Mouse (Mus musculus) thymus, adult 2 months (tissue): Measurements from ENCODE around the gene Plbd2. TPM values are rescaled to one million over a fixed set of nuclear protein-coding genes. Genes with fewer than 3 reads are reported as not detected.

Experiments
- DNase-seq: peaks from one replicate; pipeline ENCODE4 v3.0.0; 2021
- H3K27ac ChIP-seq: fragments of 200-500 bp; 2 replicates; pipeline ENCODE4 v1.5.1; 2012; ENCODE audit warnings: low read length, control low read depth; ENCODE audit not compliant: control insufficient read depth, insufficient read depth
- H3K27me3 ChIP-seq: fragments of 200-500 bp; 2 replicates; pipeline ENCODE4 v1.6.1; 2012; ENCODE audit warnings: mild to moderate bottlenecking, low read length, moderate library complexity, mixed read lengths; ENCODE audit not compliant: control insufficient read depth, insufficient read depth
- H3K36me3 ChIP-seq: fragments of 200-500 bp; 2 replicates; pipeline ENCODE4 v1.6.1; 2012; ENCODE audit warnings: mild to moderate bottlenecking, low read length, moderate library complexity; ENCODE audit not compliant: control insufficient read depth, insufficient read depth
- H3K4me1 ChIP-seq: fragments of 200-500 bp; replicated peaks from 2 replicates; pipeline ENCODE4 v1.6.1; 2012; ENCODE audit warnings: low read length; ENCODE audit not compliant: control insufficient read depth, insufficient read depth
- H3K4me3 ChIP-seq: fragments of 200-500 bp; 2 replicates; pipeline ENCODE4 v1.5.1; 2012; ENCODE audit warnings: mild to moderate bottlenecking, low read length, control low read depth, moderate library complexity; ENCODE audit not compliant: control insufficient read depth, insufficient read depth
- CTCF ChIP-seq: fragments of 200-500 bp; IDR thresholded peaks from 2 replicates; pipeline ENCODE4 v1.5.1; 2012; ENCODE audit warnings: mild to moderate bottlenecking, control low read depth, low read length, moderate library complexity, borderline replicate concordance; ENCODE audit not compliant: control insufficient read depth, poor library complexity, insufficient read depth; ENCODE audit errors: extremely low read depth
- POLR2A ChIP-seq: fragments of 200-500 bp; IDR thresholded peaks from 2 replicates; pipeline ENCODE4 v1.6.1; 2012; ENCODE audit warnings: mild to moderate bottlenecking, low read length, control low read depth, moderate library complexity; ENCODE audit not compliant: control insufficient read depth, poor library complexity, insufficient read depth; ENCODE audit errors: extremely low read depth
- WGBS: fragments of 180-500 bp; shearing (Covaris S2); methylation state at CpG from one replicate; pipeline ENCODE4 v1.1.7; 2018; 5-methylcytosine and 5-hydroxymethylcytosine counted together
- polyA plus RNA-seq: library from polyadenylated mRNA; depleted of rRNA; stranded (reverse); fragments of >200 nt; gene quantifications from 2 replicates; pipeline ENCODE4 v1.2.3, GENCODE M21; 2012

Gene Plbd2
- polyA plus RNA-seq, 1 experiment, result 31.5 TPM

DNA sequence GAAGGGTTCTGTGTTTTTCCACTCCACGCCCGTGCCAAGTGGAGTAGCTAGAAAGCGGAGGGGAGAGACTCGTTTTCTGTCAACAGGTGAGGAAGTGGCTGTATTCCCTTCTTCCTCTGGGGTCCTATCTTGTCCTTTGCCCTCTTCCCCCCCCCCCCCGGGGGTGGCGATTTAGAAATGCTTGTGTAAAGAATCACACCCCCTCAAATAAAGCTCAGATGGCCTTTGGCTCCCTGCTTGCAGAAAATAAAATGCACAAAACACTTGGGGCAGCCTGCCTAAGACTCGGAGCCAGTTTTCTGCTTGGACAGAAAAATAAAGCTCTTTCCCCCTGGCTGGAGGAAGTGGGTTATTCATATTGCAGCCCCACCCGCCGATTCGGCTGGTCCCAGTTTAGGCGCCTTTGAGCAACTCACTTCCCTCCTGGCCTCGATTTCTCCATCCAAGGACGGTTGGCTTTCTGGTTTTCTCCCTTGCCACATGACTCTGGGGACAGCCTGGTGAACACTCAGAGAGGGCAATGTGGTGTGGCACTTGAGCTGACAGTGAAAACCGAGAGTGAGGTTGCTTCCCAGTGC lies 8.3 kb upstream of the Plbd2 start:
- Histone ChIP-seq H3K36me3 (no peaks in the 10 kb centered on the region), H3K4me1 (peaks cover 16% of the 10 kb centered on the region), H3K4me3 (peak overlapping the region; percentile 61), H3K27me3 (no peaks in the 10 kb centered on the region), H3K27ac (no peak overlapping the region)
- no peak for DNase-seq
- no peak for TF ChIP-seq CTCF
- TF ChIP-seq POLR2A, result no peak
- 7% methylated on average over 14 of the region's 14 CpGs for WGBS

DNA sequence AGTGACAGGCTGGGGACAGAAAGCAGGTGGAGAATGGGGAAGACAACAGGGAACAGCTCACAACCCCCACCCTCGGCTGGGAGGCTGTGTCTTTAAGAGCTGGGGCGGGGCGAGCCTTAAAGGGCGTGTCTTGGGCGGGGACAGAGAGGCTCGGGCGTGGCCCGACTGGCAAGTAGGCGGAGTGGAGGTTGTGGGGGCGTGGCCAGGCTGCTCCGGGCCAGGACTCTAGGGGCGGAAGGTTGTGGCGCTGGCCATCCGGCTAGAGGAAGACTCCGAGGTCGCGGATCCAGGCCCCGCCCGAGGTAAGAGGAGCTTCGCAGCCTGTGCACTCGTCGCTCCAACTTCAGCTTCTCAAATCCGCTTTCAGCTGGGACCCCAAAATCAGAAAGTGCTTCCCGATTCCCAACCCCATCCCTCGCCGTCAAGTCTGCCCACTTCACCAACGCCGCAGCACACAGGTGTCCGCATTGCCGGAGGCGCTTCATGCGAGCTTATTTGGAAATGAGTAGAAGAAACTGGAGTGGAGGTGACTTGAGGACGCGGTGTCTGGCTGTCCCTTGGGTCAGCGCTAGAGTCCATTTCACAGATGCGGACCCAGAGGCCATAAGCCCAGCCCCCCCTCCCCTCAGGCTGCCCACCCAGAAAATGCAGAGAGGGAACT lies 7.7 kb upstream of the Plbd2 start, which contains the start of gene Slc8b1:
Gene Slc8b1 (plus strand): TSS at position 187 of the 661 bp plus-strand sequence.
- TF ChIP-seq CTCF (0 out of 2 replicates have a peak, but pooled peaks have one; percentile 24), POLR2A (peak; percentile 39; the same call in 1 of the 2 replicates)
- peaks cover 16% of the 10 kb centered on the region for H3K4me1 ChIP-seq
- WGBS, result under 1% methylated on average over 36 of the region's 36 CpGs
- no peaks in the 10 kb centered on the region for H3K36me3 ChIP-seq
- peak; percentile 92 for DNase-seq
- no peak within 1 kb of the TSS; the same call in 1 of the 2 replicates for H3K27ac ChIP-seq
- H3K4me3 ChIP-seq, result peak within 1 kb of the TSS; percentile 61
- H3K27me3 ChIP-seq, result no peaks in the 10 kb centered on the region

DNA sequence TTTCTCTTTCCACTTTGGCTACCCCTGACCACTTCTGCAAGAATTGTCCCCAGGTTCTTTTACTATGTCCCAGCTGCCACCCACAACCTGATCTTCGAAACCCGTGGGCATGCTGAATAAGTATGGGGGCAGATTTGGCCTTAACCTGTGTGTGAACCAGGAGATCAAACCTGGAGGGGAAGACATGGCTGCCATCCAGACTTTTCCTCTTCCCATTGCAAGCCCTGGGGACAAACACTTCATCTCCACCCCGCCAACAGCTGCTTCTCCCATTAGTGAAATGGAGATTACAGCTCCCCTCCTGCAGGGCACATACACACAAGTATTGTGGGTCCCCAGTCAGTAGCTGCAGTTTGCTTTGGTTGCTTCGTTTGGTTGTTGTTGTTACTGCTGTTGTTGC lies 3.9 kb upstream of the Plbd2 start:
- no peaks in the 10 kb centered on the region for H3K27me3 ChIP-seq
- H3K27ac ChIP-seq, result no peak overlapping the region
- TF ChIP-seq CTCF, result no peak
- TF ChIP-seq POLR2A, result no peak
- H3K4me1 ChIP-seq, result peaks cover 28% of the 10 kb centered on the region
- no peak for DNase-seq
- no peak overlapping the region for H3K4me3 ChIP-seq
- 87% methylated on average over 4 of the region's 4 CpGs for WGBS
- no peaks in the 10 kb centered on the region for H3K36me3 ChIP-seq

DNA sequence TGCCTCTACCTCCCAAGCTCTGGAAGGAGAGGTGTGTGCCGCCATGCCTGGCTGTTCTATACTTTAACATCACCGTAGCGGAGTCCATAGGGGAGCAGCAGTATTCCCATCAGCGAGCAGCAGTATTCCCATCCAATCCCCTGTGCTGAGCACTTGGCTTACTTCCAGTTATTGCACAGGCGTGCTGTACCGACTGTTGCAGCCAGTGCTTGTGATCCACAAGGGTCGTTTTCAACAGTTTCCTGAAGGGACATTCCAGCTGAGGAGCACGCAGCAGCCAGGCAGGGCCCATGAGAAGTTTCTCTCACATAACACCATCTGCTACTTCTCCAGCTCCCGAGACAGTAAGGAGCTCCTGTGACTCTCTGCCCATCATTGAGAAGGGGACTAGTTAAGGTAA lies 3.1 kb upstream of the Plbd2 start:
- H3K36me3 ChIP-seq, result no peaks in the 10 kb centered on the region
- WGBS, result 82% methylated on average over 9 of the region's 9 CpGs
- TF ChIP-seq CTCF (no peak), POLR2A (no peak)
- H3K27me3 ChIP-seq, result no peaks in the 10 kb centered on the region
- no peak overlapping the region for H3K27ac ChIP-seq
- no peak overlapping the region for H3K4me3 ChIP-seq
- peaks cover 22% of the 10 kb centered on the region for H3K4me1 ChIP-seq
- DNase-seq, result no peak

DNA sequence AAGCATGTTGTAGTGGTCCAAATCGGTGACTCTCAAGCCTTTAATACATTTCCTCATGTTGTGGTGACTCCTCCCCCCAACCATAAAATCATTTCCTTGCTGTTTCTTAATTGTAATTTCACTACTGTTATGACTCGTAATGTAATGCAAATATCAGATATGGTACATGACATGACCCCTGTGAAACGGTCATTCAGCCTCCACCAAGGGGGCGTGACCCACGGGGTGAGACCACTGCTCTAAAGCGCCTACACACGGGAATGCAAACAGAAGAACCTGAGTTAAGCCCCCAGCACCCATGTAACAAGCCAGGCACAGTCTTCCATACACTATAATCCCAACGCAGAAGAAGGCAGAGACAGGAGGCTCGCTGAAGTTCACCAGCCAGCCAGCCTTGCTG lies 2.4 kb upstream of the Plbd2 start:
- no peak overlapping the region for H3K4me3 ChIP-seq
- no peak overlapping the region for H3K27ac ChIP-seq
- 65% methylated on average over 9 of the region's 9 CpGs for WGBS
- H3K4me1 ChIP-seq, result peaks cover 17% of the 10 kb centered on the region
- TF ChIP-seq POLR2A, result no peak
- no peak for TF ChIP-seq CTCF
- DNase-seq, result no peak
- H3K36me3 ChIP-seq, result no peaks in the 10 kb centered on the region
- H3K27me3 ChIP-seq, result no peaks in the 10 kb centered on the region

DNA sequence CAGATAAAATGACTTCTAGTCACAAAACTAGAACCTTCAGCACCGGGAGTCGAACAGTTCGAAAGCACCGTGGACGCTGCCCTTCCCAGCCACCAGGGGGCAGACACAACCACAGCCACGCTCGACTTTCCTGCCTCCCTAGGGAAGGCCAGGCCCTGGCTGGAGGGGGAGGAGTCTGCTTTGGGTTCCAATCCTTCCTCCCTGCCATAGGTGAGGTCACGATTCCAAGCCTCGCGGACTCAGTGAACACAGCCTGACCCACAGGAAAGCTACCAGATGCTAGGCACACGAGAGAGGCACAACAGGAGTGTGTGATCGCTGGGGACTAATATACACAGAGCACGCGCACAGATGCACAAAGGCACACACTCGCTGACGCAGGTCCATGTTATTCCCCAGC lies 1.9 kb upstream of the Plbd2 start:
- no peak overlapping the region for H3K4me3 ChIP-seq
- peak; percentile 67 for DNase-seq
- no peak overlapping the region for H3K27ac ChIP-seq
- no peaks in the 10 kb centered on the region for H3K27me3 ChIP-seq
- 27% methylated on average over 16 of the region's 16 CpGs for WGBS
- H3K36me3 ChIP-seq, result no peaks in the 10 kb centered on the region
- H3K4me1 ChIP-seq, result peaks cover 14% of the 10 kb centered on the region
- TF ChIP-seq POLR2A (no peak), CTCF (peak; percentile 98)
